Comparison of ENCODE assay signal across 9 mouse cellular contexts in the genomic region with DNA sequence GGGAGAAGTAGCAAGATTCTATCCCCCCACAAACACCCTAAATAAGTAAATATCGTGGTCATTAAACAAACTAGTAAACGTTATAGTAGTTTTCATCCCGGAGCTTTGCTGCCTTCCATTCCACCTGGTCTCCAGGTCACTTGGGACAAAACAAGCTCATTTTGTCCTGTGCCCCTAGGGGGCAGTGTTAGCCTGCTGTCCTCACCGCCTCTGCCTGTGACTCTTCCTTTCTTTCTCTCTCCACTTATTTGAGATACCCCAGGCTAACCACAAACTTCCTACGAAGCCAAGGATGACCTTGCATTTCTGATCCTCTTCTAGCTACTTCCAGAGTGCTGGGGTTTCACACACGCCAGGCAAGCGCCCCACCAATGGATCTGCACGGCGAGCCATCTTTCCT. TPM values are rescaled to one million over a fixed set of nuclear protein-coding genes. Genes with fewer than 3 reads are reported as not detected.
DNase-seq lines count a peak whose midpoint lies in the region; ATAC-seq lines count a peak whose summit lies in the region.
"Had no signal": no experiment of that assay in that cellular context is flagged by ENCODE, and none has a peak within 500 bp of the region (broad histone marks: within the 10 kb centered on the region; RNA-seq: fewer than 3 reads in every experiment).

No protein-coding gene starts in this region.

- intact Hi-C loops in gastrocnemius, postnatal 36 days (cut with DNase I): loop anchor here (2.0 to 5.0 kb wide), 3 partner anchors 26 to 130 kb away; no protein-coding TSS in a partner anchor
- intact Hi-C loops in left cerebral cortex, postnatal 4 days (cut with DNase I): no loop called here

- DNase-seq in layer of hippocampus, adult 11-12 months (ENCODE audit: low spot score): peak; percentile 75
- DNase-seq in layer of hippocampus, adult 9-10 months (ENCODE audit: low spot score): no peak
- DNase-seq in MN1 (ENCODE audit: low spot score): peak; percentile 74
- DNase-seq in cerebellum, adult 8-10 months: peak; percentile 78
- DNase-seq in gastrocnemius, postnatal 36 days: peak; percentile 61 to 68
- DNase-seq in left cerebral cortex, postnatal 4 days: peak; percentile 68
- DNase-seq in thymus, postnatal 4 days: peak; percentile 84

- peak; percentile 71 for ATAC-seq in neutrophil, adult 5-6 weeks (ENCODE audit: extremely low read depth, insufficient number of reproducible peaks, low FRiP score, poor library complexity, severe bottlenecking)

RNA-seq across cellular contexts. Expression of a gene that starts 4.9 kb away (rescaled TPM):
- under 1 TPM; 0.31 to 0.67 TPM for total RNA-seq in gastrocnemius, postnatal 36 days (2021)
- 1 to 10 TPM; 1.5 to 1.8 TPM for total RNA-seq in left cerebral cortex, postnatal 4 days (2021)
- not detected in 2 replicates for total RNA-seq in neutrophil, adult 5-6 weeks (2017)

RNA-seq across cellular contexts. Expression of a gene that starts 10.4 kb away (rescaled TPM):
- 100 to 1,000 TPM; 198 to 366 TPM for total RNA-seq in gastrocnemius, postnatal 36 days (2021)
- not detected for total RNA-seq in left cerebral cortex, postnatal 4 days (2021)
- not detected in 2 replicates for total RNA-seq in neutrophil, adult 5-6 weeks (2017)

RNA-seq across cellular contexts. Expression of a gene that starts 13.5 kb away (rescaled TPM):
- total RNA-seq in gastrocnemius, postnatal 36 days (2021): 10 to 100 TPM; 25.2 to 25.5 TPM
- 10 to 100 TPM; 32.7 to 35.3 TPM for total RNA-seq in left cerebral cortex, postnatal 4 days (2021)
- total RNA-seq in neutrophil, adult 5-6 weeks (2017): 25.3 and 32.0 TPM in 2 replicates

RNA-seq across cellular contexts. Expression of a gene that starts 15.2 kb away (rescaled TPM):
- under 1 TPM in 1 of 2 experiments, not detected in 1; 0.27 TPM for total RNA-seq in gastrocnemius, postnatal 36 days (2021)
- not detected for total RNA-seq in left cerebral cortex, postnatal 4 days (2021)
- total RNA-seq in neutrophil, adult 5-6 weeks (2017): not detected in 2 replicates

RNA-seq across cellular contexts. Expression of a gene that starts 32.5 kb away (rescaled TPM):
- total RNA-seq in gastrocnemius, postnatal 36 days (2021): under 1 TPM; 0.17 to 0.26 TPM
- total RNA-seq in left cerebral cortex, postnatal 4 days (2021): under 1 TPM in 1 of 2 experiments, not detected in 1; 0.60 TPM
- not detected in 2 replicates for total RNA-seq in neutrophil, adult 5-6 weeks (2017)
- total RNA-seq: left cerebral cortex, postnatal 36 days had no signal

Comparison
In these comparisons a context has a peak if more than half of its experiments do, and no peak if none do; other contexts are left out.
1. RNA of a gene that starts 10.4 kb away (total RNA-seq): 198 to 366 TPM in gastrocnemius, postnatal 36 days; not detected in left cerebral cortex, postnatal 4 days and not detected in neutrophil, adult 5-6 weeks; every median in the first group is over 100 times any median in the second.